Mouse (Mus musculus): ENCODE results near the gene Rnf225.

The Rnf225 gene

DNA sequence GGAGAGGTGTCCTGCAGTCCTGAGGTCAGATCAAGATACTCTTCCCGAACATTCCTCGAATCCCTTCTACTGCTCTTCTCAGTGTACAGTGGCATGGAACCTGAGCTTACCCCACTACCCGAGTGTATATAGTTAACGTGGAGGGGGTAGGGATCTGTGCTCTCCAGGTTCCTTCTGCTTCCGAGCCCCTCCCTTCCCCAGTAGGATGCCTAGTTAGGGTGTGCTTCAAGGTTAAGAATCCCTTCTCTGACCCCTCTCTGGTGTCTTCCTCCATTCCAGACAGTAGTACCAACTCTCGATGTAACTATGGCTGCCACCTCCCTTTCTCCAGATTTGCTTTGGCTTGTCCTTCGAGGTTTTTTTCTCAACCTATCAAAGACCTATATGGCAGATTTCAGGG, 53.1 kb downstream of the Rnf225 start:
- no peak for DNase-seq (ENCODE audit: extremely low read depth, insufficient read length, low spot score)
